Mouse (Mus musculus) megakaryocyte, adult 5-6 weeks (primary cell): Measurements from ENCODE around the gene Grm7. TPM values are rescaled to one million over a fixed set of nuclear protein-coding genes. Genes with fewer than 3 reads are reported as not detected.

ENCODE experiments used
- ATAC-seq: 2 replicates; pipeline ENCODE4 v1.8.0; 2016; ENCODE audit warnings: mild to moderate bottlenecking, inconsistent platforms; ENCODE audit not compliant: poor library complexity, severe bottlenecking
- total RNA-seq, 2 experiments: library from RNA; stranded (forward) in 1 of 2; stranded (reverse) in 1 of 2; fragments of 153-499, 151-499 nt in 1 of 2; fragments of 221-1000, 200-1000 nt in 1 of 2; gene quantifications; 2 replicates each; pipeline versions ENCODE4 v1.2.3 to v1.2.4; 2015 to 2017

Gene Grm7
- total RNA-seq, 2 experiments from 2014 or later: not detected

- ATAC-seq: no peak
Measured at GRCm38 (mm10) chr6:111529985-111530384, 884.6 kb downstream of the Grm7 start.

GRCm38 (mm10) chr6:111558588-111558987, 913.2 kb downstream of the Grm7 start:
- no peak for ATAC-seq

GRCm38 (mm10) chr6:111559459-111559858, 914.1 kb downstream of the Grm7 start:
- no peak for ATAC-seq

GRCm38 (mm10) chr6:111561347-111561746, 916.0 kb downstream of the Grm7 start:
- ATAC-seq: no peak

- ATAC-seq: no peak
Measured at GRCm38 (mm10) chr6:111571471-111572088, 926.2 kb downstream of the Grm7 start.

- ATAC-seq: no peak
Measured at GRCm38 (mm10) chr6:111584851-111585250, 939.5 kb downstream of the Grm7 start.

GRCm38 (mm10) chr6:111587572-111587971, 942.2 kb downstream of the Grm7 start:
- no peak for ATAC-seq

- ATAC-seq: no peak
Measured at GRCm38 (mm10) chr6:111601892-111602654, 956.7 kb downstream of the Grm7 start.

- ATAC-seq: no peak
Measured at GRCm38 (mm10) chr6:111610396-111610795, 965.0 kb downstream of the Grm7 start.

GRCm38 (mm10) chr6:111613834-111614233, 968.5 kb downstream of the Grm7 start:
- no peak for ATAC-seq
